Mouse (Mus musculus): Measurements from ENCODE around the gene Syn3. TPM values are rescaled to one million over a fixed set of nuclear protein-coding genes. Genes with fewer than 3 reads are reported as not detected.

Gene Syn3
- polyA plus RNA-seq, 1 experiment from 2014 or later: 4.0 TPM

DNA sequence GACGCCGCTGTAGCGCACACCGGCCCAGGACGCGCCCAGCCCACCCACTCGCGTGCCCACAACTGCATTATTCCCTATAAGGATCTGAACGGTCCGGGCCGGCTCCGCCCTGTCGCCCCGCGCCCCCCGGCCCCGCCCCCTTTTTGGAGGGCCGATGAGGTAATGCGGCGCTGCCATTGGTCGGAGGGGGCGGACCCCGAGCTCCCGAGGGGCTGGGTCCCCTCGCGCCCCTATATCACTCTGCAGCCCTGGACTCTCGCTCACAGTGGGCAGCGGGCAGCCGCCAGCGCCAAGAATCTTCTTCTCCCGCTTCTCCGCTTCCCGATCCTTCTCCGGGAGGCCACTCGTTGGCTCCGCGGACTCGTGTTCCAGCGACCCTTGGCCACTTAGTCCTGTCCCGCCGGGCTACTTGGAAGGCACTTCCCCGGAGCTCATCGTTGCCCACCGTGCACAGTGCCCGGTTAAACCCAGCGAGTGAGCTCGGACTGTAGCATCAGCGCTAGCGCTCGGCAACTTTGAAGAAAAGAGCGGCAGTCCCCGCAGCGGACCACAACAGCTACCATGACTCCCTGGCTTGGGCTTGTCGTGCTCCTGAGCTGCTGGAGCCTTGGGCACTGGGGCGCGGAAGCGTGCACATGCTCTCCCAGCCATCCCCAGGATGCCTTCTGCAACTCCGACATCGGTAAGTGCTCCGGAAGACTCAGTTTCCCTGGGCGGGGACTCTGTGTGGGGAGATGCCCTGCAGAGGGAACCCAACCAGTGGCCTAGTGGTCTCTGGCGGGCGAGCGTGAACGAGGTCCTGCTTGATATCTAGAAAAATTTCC lies 198.2 kb downstream of the Syn3 start, which contains the start of gene Timp3:
Timp3 (plus strand) TSS at position 80 of the 824 bp plus-strand sequence.
- Histone ChIP-seq H3K27me3 (ENCODE audit: control insufficient read depth, insufficient read depth, low read length) (no peaks in the 10 kb centered on the region), H3K36me3 (ENCODE audit: control insufficient read depth, insufficient read depth, low read length) (no peaks in the 10 kb centered on the region; the same call in 1 of the 2 replicates), H3K4me1 (ENCODE audit: control insufficient read depth, insufficient read depth, low read length) (peaks cover 19% of the 10 kb centered on the region), H3K27ac (replicated peaks; ENCODE audit: low read depth, low read length) (no peak within 1 kb of the TSS; the same call in 1 of the 2 replicates), H3K4me2 (ENCODE audit: low read depth, severe bottlenecking) (peak within 1 kb of the TSS; percentile 89), H3K4me3 (ENCODE audit: low read depth, low read length) (peak within 1 kb of the TSS; percentile 73), H3K9ac (ENCODE audit: low read length) (peak within 1 kb of the TSS; percentile 81), H3K9me3 (ENCODE audit: control insufficient read depth, low read length) (no peaks in the 10 kb centered on the region)
- ATAC-seq (ENCODE audit: insufficient number of reproducible peaks, low FRiP score, low TSS enrichment, low read depth): peak; percentile 80
- WGBS: under 1% methylated on average over 63 of the region's 65 CpGs
- DNase-seq (ENCODE audit: low spot score): peak; percentile 87

DNA sequence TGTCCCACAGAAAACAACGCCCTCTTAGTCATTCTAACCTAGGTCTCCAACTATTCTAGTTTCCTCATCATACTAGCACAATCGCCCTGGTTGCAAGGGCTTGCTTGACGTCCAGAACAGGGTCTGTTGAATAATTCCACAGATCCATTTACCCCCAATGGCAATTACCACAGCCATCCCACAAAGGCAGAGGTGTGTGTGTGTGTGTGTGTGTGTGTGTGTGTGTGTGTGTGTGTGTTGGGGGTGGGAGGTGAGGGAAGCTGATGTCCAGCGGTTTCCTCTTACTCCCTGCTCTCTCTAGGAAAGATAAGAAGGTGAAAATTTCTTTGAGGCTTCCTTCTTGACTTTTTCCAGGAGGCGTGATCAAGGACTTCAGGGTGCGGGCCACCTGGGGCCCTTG lies 198.9 kb downstream of the Syn3 start:
- peak overlapping the region; percentile 41 for H3K9ac ChIP-seq (ENCODE audit: low read length)
- H3K36me3 ChIP-seq (ENCODE audit: control insufficient read depth, insufficient read depth, low read length): no peaks in the 10 kb centered on the region; the same call in 1 of the 2 replicates
- H3K4me2 ChIP-seq (ENCODE audit: low read depth, severe bottlenecking): peak overlapping the region; percentile 89
- ATAC-seq (ENCODE audit: insufficient number of reproducible peaks, low FRiP score, low TSS enrichment, low read depth): no peak
- DNase-seq (ENCODE audit: low spot score): no peak
- no peaks in the 10 kb centered on the region for H3K9me3 ChIP-seq (ENCODE audit: control insufficient read depth, low read length)
- 33% methylated on average over 6 of the region's 6 CpGs for WGBS
- peak overlapping the region; percentile 73 for H3K4me3 ChIP-seq (ENCODE audit: low read depth, low read length)
- no peak overlapping the region for H3K27ac ChIP-seq (replicated peaks; ENCODE audit: low read depth, low read length)
- H3K27me3 ChIP-seq (ENCODE audit: control insufficient read depth, insufficient read depth, low read length): no peaks in the 10 kb centered on the region
- peaks cover 22% of the 10 kb centered on the region for H3K4me1 ChIP-seq (ENCODE audit: control insufficient read depth, insufficient read depth, low read length)

DNA sequence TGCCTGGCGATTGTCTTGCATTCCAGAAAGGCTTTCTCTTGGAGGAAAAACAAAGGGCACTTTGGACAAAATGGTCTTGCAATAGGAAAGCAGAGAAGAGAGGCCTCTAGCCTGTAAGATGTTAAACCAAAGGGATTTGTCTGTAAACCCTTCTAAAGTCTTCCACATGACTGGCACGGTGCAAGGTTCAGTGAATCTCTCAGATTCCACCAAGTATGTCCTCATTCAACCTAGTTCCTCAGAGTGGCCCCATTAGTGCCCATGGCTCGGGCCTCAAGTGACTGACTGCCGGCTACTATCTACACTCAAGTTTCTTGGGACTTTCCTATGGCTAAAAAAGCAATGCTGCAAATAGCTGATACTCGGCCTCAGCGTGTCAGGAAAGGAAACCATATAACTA lies 200.4 kb downstream of the Syn3 start:
- 83% methylated on average over 6 of the region's 6 CpGs for WGBS
- Histone ChIP-seq H3K9me3 (ENCODE audit: control insufficient read depth, low read length) (no peaks in the 10 kb centered on the region), H3K4me2 (ENCODE audit: low read depth, severe bottlenecking) (no peak overlapping the region), H3K9ac (ENCODE audit: low read length) (no peak overlapping the region), H3K4me1 (ENCODE audit: control insufficient read depth, insufficient read depth, low read length) (peaks cover 25% of the 10 kb centered on the region), H3K36me3 (ENCODE audit: control insufficient read depth, insufficient read depth, low read length) (no peaks in the 10 kb centered on the region), H3K27me3 (ENCODE audit: control insufficient read depth, insufficient read depth, low read length) (no peaks in the 10 kb centered on the region), H3K27ac (replicated peaks; ENCODE audit: low read depth, low read length) (no peak overlapping the region), H3K4me3 (ENCODE audit: low read depth, low read length) (no peak overlapping the region)
- DNase-seq (ENCODE audit: low spot score): no peak
- no peak for ATAC-seq (ENCODE audit: insufficient number of reproducible peaks, low FRiP score, low TSS enrichment, low read depth)

DNA sequence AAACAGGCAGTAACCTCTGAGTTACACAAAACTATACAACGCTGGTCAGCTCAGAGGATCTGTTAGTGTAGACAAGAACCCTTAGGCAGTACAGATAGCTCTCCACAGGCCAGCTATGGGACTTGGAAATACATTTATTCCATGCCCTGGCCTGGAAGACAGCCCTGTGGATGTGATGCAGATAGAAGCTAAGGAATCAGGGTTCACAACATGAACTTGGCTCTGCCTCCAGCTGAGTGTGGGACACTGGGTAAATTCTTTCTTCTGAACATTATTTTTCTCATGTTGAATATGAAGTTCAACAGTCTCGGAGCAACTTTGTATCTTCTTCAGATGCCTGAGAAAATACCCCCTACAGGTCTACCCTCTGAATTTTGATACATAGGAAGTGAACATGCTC lies 201.4 kb downstream of the Syn3 start:
- no peaks in the 10 kb centered on the region for H3K27me3 ChIP-seq (ENCODE audit: control insufficient read depth, insufficient read depth, low read length)
- 95% methylated on average over 2 of the region's 2 CpGs for WGBS
- ATAC-seq (ENCODE audit: insufficient number of reproducible peaks, low FRiP score, low TSS enrichment, low read depth): no peak

DNA sequence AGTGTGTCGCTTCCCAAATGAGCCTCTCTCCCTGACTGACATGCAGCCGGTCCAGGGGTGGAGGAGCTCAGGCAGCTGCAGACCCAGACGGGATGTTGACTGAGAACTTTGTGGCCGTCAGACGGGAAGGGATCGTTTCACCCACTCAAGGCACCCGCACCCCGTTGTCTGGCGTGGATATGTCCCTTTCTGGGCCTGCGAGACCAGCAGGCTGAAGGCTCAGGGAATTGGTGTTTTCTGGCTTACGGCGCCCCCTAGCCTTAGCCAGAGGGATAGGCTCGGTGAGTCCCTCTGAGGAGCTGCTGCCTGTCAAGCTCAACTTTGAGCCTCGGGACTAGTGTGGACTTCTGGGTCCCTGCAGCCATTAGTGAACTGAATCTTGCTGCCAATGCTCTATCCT lies 202.6 kb downstream of the Syn3 start:
- ATAC-seq (ENCODE audit: insufficient number of reproducible peaks, low FRiP score, low TSS enrichment, low read depth) (peak; percentile 36; the same call in 1 of the 2 replicates), DNase-seq (ENCODE audit: low spot score) (peak; percentile 92)
- H3K4me3 ChIP-seq (ENCODE audit: low read depth, low read length): 0 out of 2 replicates have a peak overlapping the region, but pooled peaks have one; percentile 7
- peaks cover 15% of the 10 kb centered on the region for H3K4me1 ChIP-seq (ENCODE audit: control insufficient read depth, insufficient read depth, low read length)
- no peaks in the 10 kb centered on the region for H3K27me3 ChIP-seq (ENCODE audit: control insufficient read depth, insufficient read depth, low read length)
- WGBS: 1% methylated on average over 14 of the region's 14 CpGs
- no peaks in the 10 kb centered on the region for H3K9me3 ChIP-seq (ENCODE audit: control insufficient read depth, low read length)
- peak overlapping the region; percentile 94 for H3K27ac ChIP-seq (replicated peaks; ENCODE audit: low read depth, low read length)
- no peaks in the 10 kb centered on the region for H3K36me3 ChIP-seq (ENCODE audit: control insufficient read depth, insufficient read depth, low read length)
- no peak overlapping the region; the same call in 1 of the 2 replicates for H3K9ac ChIP-seq (ENCODE audit: low read length)
- H3K4me2 ChIP-seq (ENCODE audit: low read depth, severe bottlenecking): peak overlapping the region; percentile 49

More for the DNA sequence above, 201.4 kb downstream of the Syn3 start:
- H3K4me3 ChIP-seq (ENCODE audit: low read depth, low read length): no peak overlapping the region
- no peaks in the 10 kb centered on the region for H3K36me3 ChIP-seq (ENCODE audit: control insufficient read depth, insufficient read depth, low read length)
- H3K4me1 ChIP-seq (ENCODE audit: control insufficient read depth, insufficient read depth, low read length): peaks cover 18% of the 10 kb centered on the region
- no peak overlapping the region for H3K4me2 ChIP-seq (ENCODE audit: low read depth, severe bottlenecking)
- no peak overlapping the region for H3K9ac ChIP-seq (ENCODE audit: low read length)
- H3K9me3 ChIP-seq (ENCODE audit: control insufficient read depth, low read length): no peaks in the 10 kb centered on the region
- no peak overlapping the region for H3K27ac ChIP-seq (replicated peaks; ENCODE audit: low read depth, low read length)
- DNase-seq (ENCODE audit: low spot score): no peak

DNA sequence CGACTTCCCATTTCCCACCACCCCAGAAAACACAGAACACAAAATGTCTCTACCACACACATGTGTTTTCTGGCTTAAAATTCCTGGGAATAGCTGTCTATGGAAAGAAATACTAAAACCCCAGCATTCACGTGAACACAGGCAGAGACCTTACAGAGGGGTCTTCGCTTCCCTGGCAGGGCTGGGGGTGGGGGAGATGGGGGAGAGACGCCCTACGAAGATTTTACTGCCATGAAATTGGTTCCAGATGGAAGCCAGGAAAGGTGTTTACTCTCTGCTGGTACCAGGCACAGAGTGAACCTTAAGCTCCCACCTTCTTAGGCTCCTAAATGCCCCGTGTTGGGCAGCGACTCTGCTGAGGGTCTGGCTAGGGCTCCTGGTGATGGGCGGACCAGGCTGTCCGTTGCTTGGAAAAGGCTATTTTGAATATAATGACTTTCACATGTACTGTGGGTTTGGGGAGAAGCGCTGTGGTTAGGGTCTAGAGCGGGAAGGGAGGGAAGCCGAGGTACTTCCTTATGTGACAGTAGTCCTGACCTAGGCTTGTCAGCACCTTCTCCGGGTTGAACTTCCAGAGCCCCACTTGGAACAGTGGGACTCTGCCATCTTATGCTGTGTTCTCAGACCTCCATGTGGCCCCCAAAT lies 203.1 kb downstream of the Syn3 start:
- H3K9ac ChIP-seq (ENCODE audit: low read length): no peak overlapping the region; the same call in none of the 2 replicates
- peak; percentile 77 for ATAC-seq (ENCODE audit: insufficient number of reproducible peaks, low FRiP score, low TSS enrichment, low read depth)
- peak overlapping the region; percentile 94 for H3K27ac ChIP-seq (replicated peaks; ENCODE audit: low read depth, low read length)
- no peaks in the 10 kb centered on the region for H3K36me3 ChIP-seq (ENCODE audit: control insufficient read depth, insufficient read depth, low read length)
- no peaks in the 10 kb centered on the region for H3K27me3 ChIP-seq (ENCODE audit: control insufficient read depth, insufficient read depth, low read length)
- 0 out of 2 replicates have a peak overlapping the region, but pooled peaks have one; percentile 7 for H3K4me3 ChIP-seq (ENCODE audit: low read depth, low read length)
- peak overlapping the region; percentile 49 for H3K4me2 ChIP-seq (ENCODE audit: low read depth, severe bottlenecking)
- no peaks in the 10 kb centered on the region for H3K9me3 ChIP-seq (ENCODE audit: control insufficient read depth, low read length)
- DNase-seq (ENCODE audit: low spot score): peak; percentile 80
- 6% methylated on average over 13 of the region's 13 CpGs for WGBS
- peaks cover 15% of the 10 kb centered on the region for H3K4me1 ChIP-seq (ENCODE audit: control insufficient read depth, insufficient read depth, low read length)

DNA sequence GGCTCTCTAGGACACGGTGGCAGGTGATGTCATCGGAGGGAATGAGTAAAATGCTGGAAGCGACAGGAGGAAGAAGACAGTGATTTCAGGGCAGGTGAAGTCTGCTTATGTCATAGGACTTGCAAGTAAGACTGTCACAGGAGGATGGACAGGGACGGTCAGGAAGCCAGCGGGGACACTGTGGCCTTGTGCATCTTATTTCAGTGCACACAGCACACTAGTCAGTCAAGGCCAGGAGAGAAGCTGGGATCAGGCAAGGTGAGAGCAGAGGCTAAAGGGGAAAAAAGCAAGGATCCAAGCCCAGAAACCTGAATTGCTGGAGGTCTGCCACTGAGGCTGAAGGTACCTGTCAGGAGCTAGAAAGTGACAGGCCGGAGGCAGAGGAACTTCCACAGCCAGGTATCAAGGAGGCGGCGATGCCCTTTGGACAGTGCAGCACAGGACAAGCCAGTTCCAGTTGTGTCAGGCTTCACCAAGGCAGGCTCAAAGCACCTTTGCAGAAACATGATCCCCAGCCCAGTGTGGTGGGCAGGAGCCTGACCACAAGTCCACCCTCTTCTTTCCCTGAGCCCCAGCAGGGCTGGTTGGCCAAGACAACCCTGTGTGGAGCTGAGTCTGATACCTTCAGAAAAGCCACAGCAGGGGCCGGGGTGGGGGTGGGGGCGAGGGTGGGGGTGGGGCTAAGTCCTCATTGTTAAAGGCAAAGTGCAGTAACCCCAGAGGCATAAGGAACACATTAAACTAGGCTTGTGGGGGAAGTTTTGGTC lies 203.9 kb downstream of the Syn3 start:
- Histone ChIP-seq H3K27ac (replicated peaks; ENCODE audit: low read depth, low read length) (peak overlapping the region; percentile 94), H3K4me3 (ENCODE audit: low read depth, low read length) (no peak overlapping the region), H3K36me3 (ENCODE audit: control insufficient read depth, insufficient read depth, low read length) (no peaks in the 10 kb centered on the region), H3K27me3 (ENCODE audit: control insufficient read depth, insufficient read depth, low read length) (no peaks in the 10 kb centered on the region), H3K9ac (ENCODE audit: low read length) (peak overlapping the region; percentile 45; the same call in 1 of the 2 replicates), H3K9me3 (ENCODE audit: control insufficient read depth, low read length) (no peaks in the 10 kb centered on the region), H3K4me1 (ENCODE audit: control insufficient read depth, insufficient read depth, low read length) (peaks cover 15% of the 10 kb centered on the region), H3K4me2 (ENCODE audit: low read depth, severe bottlenecking) (peak overlapping the region; percentile 49)
- ATAC-seq (ENCODE audit: insufficient number of reproducible peaks, low FRiP score, low TSS enrichment, low read depth) (peak; percentile 81), DNase-seq (ENCODE audit: low spot score) (peak; percentile 70)
- WGBS: 52% methylated on average over 10 of the region's 10 CpGs

DNA sequence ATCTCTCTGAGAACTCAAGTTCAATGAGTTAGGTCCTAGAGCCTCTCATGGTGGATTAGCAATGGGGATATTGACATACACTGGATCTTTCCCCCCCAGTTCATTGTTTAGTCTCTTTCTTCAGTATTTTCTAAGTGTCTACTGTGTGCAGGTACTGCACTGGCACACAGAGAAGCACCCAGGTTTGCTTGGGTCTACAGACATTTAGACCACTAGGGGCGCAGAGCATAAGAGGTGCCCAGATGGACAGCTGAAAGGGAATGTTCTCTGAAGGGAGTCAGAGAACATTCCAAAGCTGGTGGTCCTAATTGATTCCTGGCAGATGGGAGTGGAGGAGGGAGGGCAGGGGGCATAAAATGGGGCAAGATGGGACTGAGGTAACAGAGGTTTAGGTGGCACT lies 204.8 kb downstream of the Syn3 start:
- Histone ChIP-seq H3K9ac (ENCODE audit: low read length) (no peak overlapping the region), H3K36me3 (ENCODE audit: control insufficient read depth, insufficient read depth, low read length) (no peaks in the 10 kb centered on the region), H3K4me1 (ENCODE audit: control insufficient read depth, insufficient read depth, low read length) (peaks cover 15% of the 10 kb centered on the region), H3K9me3 (ENCODE audit: control insufficient read depth, low read length) (no peaks in the 10 kb centered on the region), H3K27me3 (ENCODE audit: control insufficient read depth, insufficient read depth, low read length) (no peaks in the 10 kb centered on the region), H3K4me2 (ENCODE audit: low read depth, severe bottlenecking) (no peak overlapping the region), H3K27ac (replicated peaks; ENCODE audit: low read depth, low read length) (no peak overlapping the region; the same call in 1 of the 2 replicates), H3K4me3 (ENCODE audit: low read depth, low read length) (no peak overlapping the region)
- WGBS: 82% methylated on average over 1 of the region's 1 CpGs
- ATAC-seq (ENCODE audit: insufficient number of reproducible peaks, low FRiP score, low TSS enrichment, low read depth) (no peak), DNase-seq (ENCODE audit: low spot score) (no peak)
